Mouse (Mus musculus): Measurements from ENCODE around the gene Rcn1.

Rcn1 gene

GRCm38 (mm10) chr2:105339993-105340392 lies 59.1 kb downstream of the Rcn1 start:
- DNase-seq (ENCODE audit: extremely low spot score, low read depth, low spot score), result no peak

DNA sequence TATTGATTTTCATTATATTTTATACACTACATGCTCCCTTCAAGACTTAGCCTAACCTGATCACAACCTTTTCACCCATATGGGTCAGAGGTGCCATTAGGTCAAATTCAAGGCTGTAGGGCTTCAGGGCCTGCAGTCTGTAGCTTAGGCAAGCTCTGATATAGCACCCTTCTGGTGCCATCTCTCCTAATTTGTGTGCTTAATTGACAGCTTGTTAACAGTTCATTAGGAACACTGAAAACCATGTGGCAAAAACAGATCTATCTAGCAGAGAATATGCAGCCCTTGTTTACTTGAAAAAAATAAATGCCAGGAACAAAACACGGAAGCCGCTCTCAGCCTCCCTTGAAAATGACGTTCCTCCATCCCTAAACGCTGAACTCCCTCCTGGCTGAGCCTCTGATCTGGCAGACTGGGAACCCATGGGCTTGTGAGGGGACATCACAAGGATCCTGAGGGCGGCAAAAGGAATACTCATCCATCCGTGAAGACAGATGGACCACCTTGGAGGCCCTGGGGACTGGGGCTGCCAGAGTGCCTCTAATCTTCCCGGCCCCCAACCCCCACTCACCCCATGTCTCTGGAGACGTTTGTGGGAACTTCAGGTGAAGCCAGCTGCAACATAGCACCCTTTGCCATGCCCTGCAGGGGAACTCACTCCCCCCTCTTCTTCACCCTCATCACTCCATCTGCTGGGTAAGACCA lies 61.8 kb downstream of the Rcn1 start:
- DNase-seq (ENCODE audit: extremely low spot score, low read depth, low spot score), result no peak

DNA sequence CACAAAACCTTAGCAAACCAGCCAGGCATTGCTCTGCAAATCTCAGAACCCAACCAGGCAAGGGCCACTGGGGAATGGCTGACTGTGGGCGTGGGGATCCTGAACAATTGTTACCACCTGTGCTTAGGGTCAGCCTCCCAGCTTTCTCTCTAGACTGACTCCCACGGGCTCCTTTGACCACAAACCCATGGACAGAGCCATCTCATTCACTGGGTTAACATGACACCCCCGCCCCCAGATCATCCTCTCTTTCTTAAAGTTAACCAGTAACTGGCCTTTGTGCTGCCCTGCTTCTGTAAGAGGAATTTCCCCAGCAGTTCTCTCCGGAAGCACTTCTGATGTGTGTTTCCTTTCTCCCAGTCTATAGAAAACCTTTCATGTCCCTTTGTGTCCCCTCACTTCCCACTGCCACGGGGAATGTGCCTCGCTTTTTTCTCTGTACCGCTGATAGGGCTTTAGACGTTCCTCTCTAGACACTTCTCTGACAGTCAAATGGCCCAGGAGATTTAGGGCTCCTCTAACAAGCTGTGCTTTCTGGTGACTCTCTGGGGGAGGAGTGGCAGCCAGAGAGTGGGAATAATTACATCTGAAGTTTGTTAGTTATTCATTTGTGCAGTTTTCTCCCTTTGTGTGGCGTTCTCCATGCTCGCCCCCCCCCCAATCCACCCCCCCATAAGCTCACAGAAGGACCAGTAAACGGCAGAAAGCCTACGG lies 62.6 kb downstream of the Rcn1 start:
- DNase-seq (ENCODE audit: extremely low spot score, low read depth, low spot score), result no peak

Data from hindlimb bud, embryonic 11.5 days (tissue).